Mouse (Mus musculus): ENCODE data around the gene Ercc6.

Gene Ercc6

DNA sequence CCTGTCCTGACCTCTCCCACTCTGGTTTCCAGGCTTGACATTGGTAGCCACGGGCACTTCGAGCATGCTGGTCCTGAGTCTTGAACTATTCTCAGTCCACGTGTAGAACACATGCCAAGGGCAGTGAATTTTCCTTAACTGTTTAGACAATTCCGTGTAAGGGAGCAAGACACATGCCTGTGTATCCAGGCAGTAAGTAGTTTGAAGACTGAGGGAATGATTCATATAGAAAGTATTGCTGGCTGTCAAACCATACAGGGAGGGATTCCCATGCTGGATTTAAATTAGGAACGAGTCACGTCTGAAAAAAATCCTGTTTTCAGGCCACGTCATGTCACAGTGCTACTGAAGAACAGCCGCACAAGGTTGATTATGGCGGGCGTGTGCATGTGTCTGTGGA is 7.0 kb upstream of the Ercc6 start:
- no peak for TF ChIP-seq GATA4 (IDR thresholded peaks at IDR 0.05; ENCODE audit: insufficient replicate concordance, low read length)

DNA sequence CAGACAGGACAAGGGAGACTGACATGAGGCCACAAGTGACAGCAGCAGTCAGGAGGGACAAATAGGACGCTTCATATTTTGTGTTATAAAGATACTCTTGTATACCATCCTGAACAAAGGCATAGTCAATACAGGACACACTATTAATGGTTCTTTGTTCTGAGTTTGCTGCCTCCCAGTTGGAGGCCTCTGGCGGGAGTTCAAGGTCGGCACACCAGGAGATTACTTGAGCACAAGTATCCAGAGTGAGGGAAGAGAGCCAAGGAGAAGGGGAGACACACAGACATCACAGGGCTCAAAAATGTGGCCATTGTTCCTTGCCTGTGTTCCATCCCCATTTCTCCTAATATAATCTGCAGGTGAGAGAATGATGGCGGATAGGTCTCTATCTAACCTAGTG is 6.1 kb upstream of the Ercc6 start:
- TF ChIP-seq GATA4 (IDR thresholded peaks at IDR 0.05; ENCODE audit: insufficient replicate concordance, low read length), result no peak

DNA sequence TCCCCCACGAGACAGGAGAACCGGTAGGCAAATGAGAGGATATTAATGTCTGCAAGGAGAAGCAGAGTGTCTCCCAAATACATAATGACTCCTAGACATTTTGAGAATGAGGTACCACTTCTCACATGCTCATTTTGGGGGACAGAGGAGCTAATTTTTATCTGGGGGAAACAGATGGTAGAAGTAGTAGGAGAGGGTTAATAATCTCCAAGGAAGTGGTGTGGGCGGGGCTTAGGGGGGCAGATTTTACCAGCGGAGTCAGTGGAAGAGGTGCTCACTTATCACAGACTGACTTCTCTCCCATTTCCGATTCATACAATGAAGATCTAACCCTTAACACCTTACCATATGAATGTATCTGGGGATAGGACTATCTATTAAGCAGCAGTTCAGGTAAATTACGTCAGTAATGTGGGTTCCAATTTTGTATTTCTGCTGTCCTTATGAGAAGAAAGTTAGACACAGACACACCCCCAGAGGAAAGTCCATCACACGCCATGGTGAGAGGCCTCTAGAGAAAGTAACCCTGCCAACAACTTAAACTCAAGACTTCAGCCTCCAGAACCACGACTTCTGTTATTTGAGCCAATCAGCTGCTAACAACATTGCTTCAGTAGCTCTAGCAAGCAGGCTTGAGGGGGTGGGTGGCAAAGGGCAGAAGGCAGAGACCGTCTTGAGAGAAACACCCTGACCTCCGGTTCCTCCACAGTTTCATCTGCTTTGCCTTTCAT is 5.1 kb upstream of the Ercc6 start:
- TF ChIP-seq GATA4 (IDR thresholded peaks at IDR 0.05; ENCODE audit: insufficient replicate concordance, low read length), result no peak

DNA sequence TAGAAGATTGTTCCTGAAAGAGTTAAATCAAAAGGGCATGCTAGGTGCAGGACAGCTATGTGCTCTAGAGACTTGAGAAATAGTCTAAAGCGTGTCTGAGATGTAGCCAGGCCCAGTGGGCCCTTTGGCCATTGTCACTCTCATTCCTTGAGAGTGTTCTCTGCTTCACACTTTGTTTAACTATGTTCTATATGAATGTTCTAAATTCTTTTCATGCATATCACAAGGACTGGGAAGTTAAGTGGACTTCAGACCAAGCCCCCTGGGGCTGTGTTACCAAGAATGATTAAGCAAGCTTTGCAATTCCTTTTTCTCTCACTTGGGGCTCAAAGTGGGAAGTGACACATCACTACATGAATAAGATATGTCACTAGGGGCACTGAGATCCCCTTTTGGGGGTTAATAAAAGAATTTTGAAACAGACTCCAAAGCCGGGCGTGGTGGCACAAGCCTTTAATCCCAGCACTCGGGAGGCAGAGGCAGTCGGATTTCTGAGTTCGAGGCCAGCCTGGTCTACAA is 3.8 kb upstream of the Ercc6 start:
- TF ChIP-seq GATA4 (IDR thresholded peaks at IDR 0.05; ENCODE audit: insufficient replicate concordance, low read length), result no peak

DNA sequence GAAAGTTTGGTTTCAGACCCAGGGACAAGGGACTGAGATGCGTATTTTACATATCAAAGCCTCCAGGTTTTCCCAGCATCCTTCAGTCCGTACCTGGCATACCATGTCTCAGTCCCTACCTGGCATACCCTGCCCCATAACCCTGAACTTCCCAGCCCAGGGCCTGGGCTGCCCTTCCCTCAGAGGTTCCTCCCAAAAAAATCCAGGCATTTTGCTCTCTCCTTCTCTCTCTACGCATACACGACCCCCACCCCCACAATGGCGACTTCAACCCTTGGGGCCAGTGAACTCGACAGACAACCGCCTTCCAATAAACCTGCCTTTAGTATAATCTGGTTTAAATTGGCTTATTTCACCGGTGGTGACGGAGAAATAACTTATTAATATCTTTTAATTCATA is 409 bp upstream of the Ercc6 start:
- no peak for TF ChIP-seq GATA4 (IDR thresholded peaks at IDR 0.05; ENCODE audit: insufficient replicate concordance, low read length)

DNA sequence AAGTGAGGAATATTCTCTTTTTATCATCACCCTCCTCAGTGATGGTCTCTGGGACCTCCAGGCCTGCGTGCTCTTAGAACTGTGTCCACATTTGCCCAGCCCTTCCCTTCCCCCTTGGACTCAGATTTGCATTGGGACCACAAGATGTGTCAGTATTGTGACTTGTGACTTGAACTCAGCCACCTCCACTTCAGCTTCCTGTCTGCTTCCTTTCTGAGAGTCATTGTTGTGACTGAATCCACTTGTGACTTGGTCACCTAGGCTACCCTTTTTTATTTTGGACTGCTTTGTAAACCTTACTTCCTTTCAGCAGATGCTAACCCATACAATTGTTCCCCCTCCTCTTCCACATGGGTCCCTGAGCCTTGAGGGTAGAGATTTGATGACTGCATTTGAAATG is 2.8 kb downstream of the Ercc6 start:
- no peak for TF ChIP-seq GATA4 (IDR thresholded peaks at IDR 0.05; ENCODE audit: insufficient replicate concordance, low read length)

DNA sequence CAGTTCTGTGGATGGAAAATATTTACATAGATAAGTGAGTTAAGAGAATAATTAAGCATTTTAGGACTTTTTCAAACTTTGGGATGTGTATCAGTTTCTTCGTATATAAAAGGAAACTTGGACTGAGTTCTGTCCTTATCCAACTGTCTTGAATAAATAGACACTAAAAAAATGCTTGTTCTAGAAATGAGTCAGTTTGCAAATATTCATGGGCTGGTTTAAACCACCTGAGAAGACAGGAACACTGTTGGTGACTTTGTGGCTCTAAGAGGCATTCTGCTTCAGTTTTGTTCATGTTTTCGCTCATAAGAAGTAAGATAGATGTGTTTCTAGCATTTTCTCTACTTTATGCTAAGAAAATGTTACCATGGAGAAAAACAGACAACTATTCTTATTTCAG is 5.2 kb downstream of the Ercc6 start:
- no peak for TF ChIP-seq GATA4 (IDR thresholded peaks at IDR 0.05; ENCODE audit: insufficient replicate concordance, low read length)

DNA sequence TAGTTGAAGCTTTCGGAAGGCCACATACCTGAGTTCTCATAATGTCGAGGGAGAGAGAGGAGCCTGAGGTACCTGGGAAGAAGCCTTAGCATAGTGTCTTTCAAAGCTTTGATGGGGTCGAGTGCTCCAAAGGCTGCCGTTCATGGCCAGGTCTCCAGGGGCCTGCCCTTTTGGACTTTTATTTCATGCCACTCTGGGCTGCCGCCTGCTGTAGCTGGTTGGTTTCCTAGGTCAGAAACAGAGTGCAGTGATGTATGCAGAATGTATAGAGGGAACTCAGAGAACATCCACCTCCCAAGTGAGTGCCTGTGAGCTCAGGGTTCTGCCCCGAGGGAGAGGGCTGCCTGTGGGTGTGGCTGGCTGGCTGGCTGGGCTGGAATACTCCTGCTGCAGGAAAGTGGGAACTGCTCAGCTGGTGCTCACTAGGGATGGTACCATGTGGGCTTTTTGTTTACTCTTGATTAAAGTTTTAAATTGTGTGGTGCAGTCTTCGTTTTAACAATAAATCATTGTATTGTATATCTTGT is 7.1 kb downstream of the Ercc6 start:
- no peak for TF ChIP-seq GATA4 (IDR thresholded peaks at IDR 0.05; ENCODE audit: insufficient replicate concordance, low read length)

DNA sequence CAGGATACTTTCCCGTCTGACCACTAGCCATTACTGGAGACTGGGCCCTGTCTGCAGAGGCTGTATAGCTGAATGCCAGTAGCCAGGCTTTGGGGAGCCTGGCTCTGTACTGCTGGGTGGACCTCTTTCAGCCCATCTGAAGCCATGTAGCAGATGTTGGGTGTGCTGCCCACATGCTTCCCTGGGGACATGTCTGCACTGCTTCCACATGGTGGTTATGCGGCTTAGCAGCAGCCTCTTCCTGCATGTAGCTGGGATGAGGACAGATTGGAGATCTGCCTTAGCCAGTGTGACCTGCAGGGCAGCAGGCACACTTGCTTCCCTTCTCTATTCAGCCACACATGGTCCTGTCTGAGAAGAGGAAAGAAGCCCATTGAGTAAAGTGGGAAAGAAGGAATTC is 9.0 kb downstream of the Ercc6 start:
- no peak for TF ChIP-seq GATA4 (IDR thresholded peaks at IDR 0.05; ENCODE audit: insufficient replicate concordance, low read length)

DNA sequence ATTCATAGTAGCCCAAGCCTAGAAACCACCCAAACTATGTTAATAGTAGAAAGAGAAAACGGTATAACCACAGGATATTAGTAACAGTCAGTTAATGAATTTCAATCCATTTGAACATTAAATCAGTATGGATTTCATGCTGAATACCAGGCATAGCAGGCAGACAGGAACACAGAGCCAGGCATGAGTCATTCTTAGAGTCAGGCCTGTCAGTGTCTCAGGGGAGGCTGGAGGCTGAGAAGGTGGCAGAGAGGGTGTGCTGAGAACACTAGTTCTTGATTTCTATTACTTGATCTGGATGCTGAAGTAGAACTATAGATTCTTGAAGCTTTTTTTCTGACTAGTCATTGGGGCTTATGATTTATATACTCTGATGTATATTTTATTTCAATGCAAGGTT is 10.8 kb downstream of the Ercc6 start:
- no peak for TF ChIP-seq GATA4 (IDR thresholded peaks at IDR 0.05; ENCODE audit: insufficient replicate concordance, low read length)

DNA sequence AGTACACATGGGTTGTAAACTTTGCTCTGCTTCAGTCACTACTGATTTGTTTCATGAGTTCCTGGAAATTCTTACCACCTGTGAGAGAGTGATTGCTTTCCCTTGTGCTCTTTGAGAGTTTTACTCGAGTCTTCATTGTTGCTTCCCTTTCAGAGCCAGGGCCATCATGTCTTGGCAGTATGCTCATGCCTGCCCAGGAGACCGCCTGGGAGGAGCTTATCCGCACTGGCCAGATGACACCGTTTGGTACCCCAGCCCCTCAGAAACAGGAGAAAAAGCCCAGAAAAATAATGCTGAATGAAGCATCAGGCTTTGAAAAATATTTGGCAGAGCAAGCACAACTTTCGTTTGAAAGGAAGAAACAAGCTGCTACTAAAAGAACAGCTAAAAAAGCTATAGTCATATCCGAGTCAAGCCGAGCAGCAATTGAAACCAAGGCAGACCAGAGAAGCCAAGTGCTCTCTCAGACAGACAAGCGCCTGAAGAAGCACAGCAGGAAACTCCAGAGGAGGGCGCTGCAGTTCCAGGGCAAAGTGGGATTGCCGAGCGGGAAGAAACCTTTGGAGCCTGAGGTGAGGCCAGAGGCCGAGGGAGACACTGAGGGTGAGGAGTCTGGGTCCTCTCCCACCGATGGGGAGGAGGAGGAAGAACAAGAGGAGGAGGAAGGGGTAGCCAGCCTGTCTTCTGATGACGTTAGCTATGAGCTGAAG is 12.8 kb downstream of the Ercc6 start:
- TF ChIP-seq GATA4 (IDR thresholded peaks at IDR 0.05; ENCODE audit: insufficient replicate concordance, low read length), result no peak

DNA sequence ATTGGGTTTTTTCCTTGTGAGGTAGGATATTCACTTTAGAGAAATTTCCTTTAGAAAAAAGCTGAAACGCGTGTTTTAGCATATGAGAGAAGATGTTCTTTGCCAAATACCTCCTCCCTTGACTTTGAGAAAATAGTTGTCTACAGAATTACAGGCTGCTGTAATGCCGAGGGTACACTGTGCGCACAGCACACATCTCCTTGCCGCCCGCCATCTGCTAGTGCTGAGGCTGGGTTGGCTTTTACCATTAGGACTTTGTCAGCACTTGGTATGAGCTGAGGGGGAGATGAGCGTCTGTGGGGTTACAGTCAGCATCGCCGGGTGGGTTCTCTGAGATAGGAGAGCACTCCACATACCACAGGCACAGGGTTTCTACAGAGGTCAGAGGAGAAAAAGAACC is 13.9 kb downstream of the Ercc6 start:
- no peak for TF ChIP-seq GATA4 (IDR thresholded peaks at IDR 0.05; ENCODE audit: insufficient replicate concordance, low read length)

DNA sequence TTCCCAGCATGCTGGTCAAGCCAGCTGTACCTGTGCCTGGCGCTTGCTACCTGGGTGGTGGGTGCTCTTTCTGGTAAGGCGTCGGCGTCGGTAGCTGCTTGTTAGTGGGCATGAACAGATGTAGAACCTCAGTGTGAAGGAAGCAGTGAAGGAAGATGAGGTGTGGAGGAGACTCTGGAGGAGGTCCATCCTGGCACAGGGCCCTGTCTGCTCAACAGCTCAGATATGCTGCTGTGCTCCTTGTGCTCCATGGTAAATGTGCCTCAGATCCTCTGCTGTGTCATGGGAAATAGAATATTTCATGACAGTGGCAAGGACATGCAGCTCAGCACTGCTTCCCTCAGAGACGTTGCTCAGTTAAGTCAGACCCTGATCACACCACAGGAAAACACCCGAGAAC is 15.7 kb downstream of the Ercc6 start:
- TF ChIP-seq GATA4 (IDR thresholded peaks at IDR 0.05; ENCODE audit: insufficient replicate concordance, low read length), result no peak

DNA sequence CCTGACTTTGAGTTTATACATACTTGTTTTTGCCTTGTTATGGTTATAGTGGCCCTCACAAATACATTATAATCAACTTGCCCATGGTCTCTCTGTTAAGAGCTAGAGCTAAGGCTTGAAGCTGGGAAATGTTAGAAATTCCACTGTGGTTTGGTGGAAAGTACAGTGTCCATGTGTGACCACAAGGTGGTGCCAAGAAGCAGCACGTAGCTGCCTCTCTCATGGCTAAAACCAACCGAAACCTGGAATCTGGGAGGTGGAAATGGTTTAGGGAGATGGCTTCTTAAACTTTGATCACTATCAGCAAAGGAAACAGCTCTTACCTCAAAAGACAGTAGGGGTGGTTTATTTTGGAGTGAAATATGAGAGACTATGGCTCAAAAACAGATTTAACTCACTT is 17.6 kb downstream of the Ercc6 start:
- no peak for TF ChIP-seq GATA4 (IDR thresholded peaks at IDR 0.05; ENCODE audit: insufficient replicate concordance, low read length)

DNA sequence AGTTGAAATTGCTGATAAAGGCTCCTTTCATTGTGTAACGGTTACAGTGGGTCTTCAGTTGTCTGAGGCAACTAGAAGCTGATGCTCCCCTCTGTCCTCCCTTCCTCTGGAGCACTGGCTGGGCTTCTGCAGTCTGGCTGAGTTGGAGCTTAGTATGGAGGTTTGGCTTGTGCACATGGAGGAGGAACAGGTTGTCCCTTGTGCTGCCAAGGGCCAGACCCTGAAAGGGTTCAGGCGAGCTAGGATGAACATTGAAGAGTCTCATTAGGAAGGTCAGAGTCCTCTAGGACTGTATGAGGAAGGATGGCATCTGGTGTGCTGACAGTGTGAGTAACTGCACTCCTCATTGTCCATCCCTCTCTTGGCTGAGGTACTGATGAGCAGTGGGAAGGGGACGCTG is 18.1 kb downstream of the Ercc6 start:
- TF ChIP-seq GATA4 (IDR thresholded peaks at IDR 0.05; ENCODE audit: insufficient replicate concordance, low read length), result no peak

DNA sequence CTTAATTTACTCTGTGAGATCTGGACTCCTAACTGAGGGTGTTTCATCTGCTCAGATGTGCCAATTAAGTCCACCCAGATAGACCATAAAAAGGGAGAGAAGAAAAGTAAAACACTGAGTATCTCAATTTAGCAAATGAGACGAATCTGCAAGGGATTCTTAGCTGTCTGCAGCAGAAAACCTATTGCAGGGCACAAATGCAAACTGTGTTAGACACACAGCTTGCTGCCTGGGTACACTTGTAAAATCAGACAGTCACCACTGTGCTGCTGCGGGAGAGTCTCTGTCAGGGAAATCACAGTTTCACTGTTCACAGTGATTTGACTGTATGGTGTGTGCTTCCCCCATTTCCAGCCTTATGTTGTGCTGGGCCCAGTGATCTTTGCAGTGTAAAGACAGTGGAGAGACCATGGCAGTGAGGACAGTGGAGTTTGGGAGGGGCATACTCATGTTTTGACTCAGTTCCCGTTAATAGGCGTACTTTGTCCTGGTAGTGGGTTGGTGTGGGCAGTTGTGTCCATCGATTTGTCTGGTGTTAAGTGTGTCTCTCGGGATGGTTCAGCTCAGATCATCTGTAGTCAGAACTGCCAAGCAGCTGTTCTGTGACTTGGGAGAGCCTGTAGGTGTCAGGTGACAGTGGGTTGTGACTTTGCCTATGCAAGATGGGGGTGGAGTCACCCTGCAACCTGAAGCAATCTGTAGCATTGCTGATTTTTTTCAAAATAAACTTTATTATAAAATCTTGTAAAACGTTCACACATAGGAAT is 19.2 kb downstream of the Ercc6 start:
- TF ChIP-seq GATA4 (IDR thresholded peaks at IDR 0.05; ENCODE audit: insufficient replicate concordance, low read length), result no peak
